Mouse (Mus musculus): ENCODE data around the gene Map2k7.

DNA sequence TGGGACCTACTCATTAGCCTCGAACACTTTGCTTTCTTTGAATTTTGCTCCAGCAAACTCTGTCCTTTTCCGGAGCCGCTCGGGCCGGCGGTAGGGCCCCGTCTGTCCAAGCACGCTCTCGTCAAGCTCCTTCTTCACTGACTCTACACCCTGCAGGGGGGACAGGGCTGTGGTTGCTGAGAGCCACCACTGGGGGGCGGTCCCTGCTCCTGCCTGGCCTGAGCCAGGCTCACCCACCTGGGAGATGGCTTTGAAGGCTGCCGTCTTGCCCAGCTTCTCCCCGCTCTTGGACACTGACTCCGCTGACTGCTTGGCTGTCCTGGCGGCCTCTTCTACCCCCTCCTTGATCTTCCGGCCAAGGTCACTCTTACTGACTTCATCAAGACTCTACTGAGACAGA, 29.1 kb downstream of the Map2k7 start:
- no peak for TF ChIP-seq CHD2 (IDR thresholded peaks at IDR 0.05; ENCODE audit: low read length)
- no peak for TF ChIP-seq RCOR1 (IDR thresholded peaks at IDR 0.05; ENCODE audit: low read depth, low read length)
- no peak for TF ChIP-seq POLR2A (IDR thresholded peaks at IDR 0.05; ENCODE audit: control insufficient read depth in 1 of 2, insufficient read depth in 1 of 2, low read depth in 1 of 2, low read length in 2 of 2, poor library complexity in 1 of 2)
- peak; percentile 27 to 73 (median 55); a peak in 5 of 6 replicates for TF ChIP-seq CTCF (IDR thresholded peaks at IDR 0.05 in 2 of 3, conservative IDR thresholded peaks at IDR 0.05 in 1 of 3; ENCODE audit: control insufficient read depth in 1 of 3, insufficient read depth in 1 of 3, low read depth in 2 of 3, low read length in 3 of 3, poor library complexity in 1 of 3, severe bottlenecking in 1 of 3)
